Mouse (Mus musculus): Measurements from ENCODE around the gene Fmo5.

DNA sequence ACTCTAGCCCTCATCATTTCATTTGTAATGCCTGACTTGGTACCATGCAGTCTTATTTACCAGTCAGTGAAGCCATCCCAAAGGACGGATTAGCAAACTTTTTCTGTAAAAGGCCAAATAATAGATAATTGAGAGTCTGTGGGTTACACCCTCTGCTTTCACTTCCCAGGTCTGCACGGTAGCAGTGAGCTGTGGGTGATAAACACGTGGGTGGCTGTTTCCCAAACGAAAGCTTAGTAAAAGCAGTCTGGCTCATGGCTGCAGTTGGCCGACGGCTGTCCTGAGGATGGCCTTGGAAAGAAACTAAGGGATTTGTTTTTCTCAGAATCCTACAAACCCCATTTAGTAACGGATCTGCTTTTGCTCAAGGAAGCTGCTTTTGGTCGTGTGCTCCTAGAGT, 32.6 kb downstream of the Fmo5 start:
- TF ChIP-seq CTCF (IDR thresholded peaks at IDR 0.05; ENCODE audit: borderline replicate concordance, insufficient read depth, low read depth, low read length) (no peak), POLR2A (IDR thresholded peaks at IDR 0.05; ENCODE audit: borderline replicate concordance, insufficient read depth, low read length) (no peak)

All from cerebellum, adult 2 months (tissue).